Mouse (Mus musculus) forebrain, postnatal 0 days (tissue): Measurements from ENCODE around the gene Gm17617. TPM values are rescaled to one million over a fixed set of nuclear protein-coding genes. Genes with fewer than 3 reads are reported as not detected.

ENCODE experiments used
- ATAC-seq: fragments of 200-750 bp; cut with Nextera tagmentation; 2 replicates; pipeline ENCODE4 v1.8.0; 2017; ENCODE audit warnings: mild to moderate bottlenecking, moderate library complexity
- DNase-seq: peaks from one replicate; pipeline ENCODE4 v3.0.0-alpha.2; 2015
- H3K27ac ChIP-seq: fragments of 300-500 bp; sonication (generic); 2 replicates; pipeline ENCODE4 v1.5.1; 2014; ENCODE audit warnings: low read depth, mild to moderate bottlenecking, antibody characterized with exemption, low read length, moderate library complexity, mixed read lengths
- H3K27me3 ChIP-seq: fragments of 300-500 bp; sonication (generic); 2 replicates; pipeline ENCODE4 v1.6.1; 2014; ENCODE audit warnings: mild to moderate bottlenecking, low read length, mixed read lengths; ENCODE audit not compliant: insufficient read depth
- H3K36me3 ChIP-seq: fragments of 300-500 bp; sonication (generic); 2 replicates; pipeline ENCODE4 v1.6.1; 2014; ENCODE audit warnings: mild to moderate bottlenecking, moderate library complexity; ENCODE audit not compliant: insufficient read depth
- H3K4me1 ChIP-seq: fragments of 300-500 bp; sonication (generic); 2 replicates; pipeline ENCODE4 v1.6.1; 2014; ENCODE audit warnings: antibody characterized with exemption; ENCODE audit not compliant: insufficient read depth
- H3K4me2 ChIP-seq: fragments of 300-500 bp; sonication (generic); 2 replicates; pipeline ENCODE4 v1.6.1; 2014; ENCODE audit warnings: low read depth, mild to moderate bottlenecking, moderate library complexity
- H3K4me3 ChIP-seq: fragments of 300-500 bp; sonication (generic); 2 replicates; pipeline ENCODE4 v1.5.1; 2014; ENCODE audit warnings: low read depth, low read length, mixed read lengths
- H3K9ac ChIP-seq: fragments of 300-500 bp; sonication (generic); 2 replicates; pipeline ENCODE4 v1.6.1; 2014; ENCODE audit warnings: mild to moderate bottlenecking
- H3K9me3 ChIP-seq: fragments of 300-500 bp; sonication (generic); 2 replicates; pipeline ENCODE4 v1.6.1; 2016; ENCODE audit warnings: low read length
- CTCF ChIP-seq: sonication (generic); IDR thresholded peaks from 2 replicates; pipeline ENCODE4 v1.5.1; 2016; ENCODE audit warnings: antibody characterized with exemption, control low read depth, low read depth
- WGBS: fragments of 180-500 bp; shearing (Covaris S2); extraction: QIAGEN DNeasy Blood & Tissue Kit; methylation state at CpG from one replicate; pipeline ENCODE4 v1.1.7; 2014; 5-methylcytosine and 5-hydroxymethylcytosine counted together
- polyA plus RNA-seq: library from polyadenylated mRNA; unstranded; fragments of >200 nt; fragmentation: Nextera tagmentation; extraction: Ambion mirVana; gene quantifications from 2 replicates; pipeline ENCODE4 v1.2.1, GENCODE M21; 2015
- total RNA-seq: library from RNA; depleted of rRNA; stranded (reverse); fragments of >200 nt; gene quantifications from 2 replicates; pipeline ENCODE4 v1.2.3, GENCODE M21; 2014

Gm17617 gene
- total and polyA plus RNA-seq, 2 experiments from 2014 or later, result not detected

- ATAC-seq (peak; percentile 93), DNase-seq (peak; percentile 96)
- Histone ChIP-seq H3K36me3 (no peaks in the 10 kb centered on the region; the same call in 1 of the 2 replicates), H3K9me3 (no peaks in the 10 kb centered on the region), H3K4me2 (peak within 1 kb of the TSS; percentile 73), H3K4me1 (peaks cover 7% of the 10 kb centered on the region), H3K4me3 (peak within 1 kb of the TSS; percentile 62), H3K27ac (peak within 1 kb of the TSS; percentile 79), H3K9ac (peak within 1 kb of the TSS; percentile 76), H3K27me3 (no peaks in the 10 kb centered on the region)
- TF ChIP-seq CTCF, result peak; percentile 62
- under 1% methylated on average over 66 of the region's 66 CpGs for WGBS
Observed at GRCm38 (mm10) chr13:55105045-55105952, 28.0 kb downstream of the Gm17617 start, which contains the start of gene Zfp346. Gene Zfp346 (plus strand): TSS chr13:55105311.

GRCm38 (mm10) chr13:55103351-55103750 is 30.0 kb downstream of the Gm17617 start:
- Histone ChIP-seq H3K4me3 (no peak overlapping the region), H3K36me3 (no peaks in the 10 kb centered on the region; the same call in 1 of the 2 replicates), H3K27ac (no peak overlapping the region), H3K9ac (no peak overlapping the region), H3K27me3 (no peaks in the 10 kb centered on the region), H3K4me1 (peaks cover 10% of the 10 kb centered on the region), H3K9me3 (no peaks in the 10 kb centered on the region), H3K4me2 (no peak overlapping the region)
- ATAC-seq, result no peak
- no peak for TF ChIP-seq CTCF
- DNase-seq, result no peak
- 76% methylated on average over 2 of the region's 2 CpGs for WGBS

DNA sequence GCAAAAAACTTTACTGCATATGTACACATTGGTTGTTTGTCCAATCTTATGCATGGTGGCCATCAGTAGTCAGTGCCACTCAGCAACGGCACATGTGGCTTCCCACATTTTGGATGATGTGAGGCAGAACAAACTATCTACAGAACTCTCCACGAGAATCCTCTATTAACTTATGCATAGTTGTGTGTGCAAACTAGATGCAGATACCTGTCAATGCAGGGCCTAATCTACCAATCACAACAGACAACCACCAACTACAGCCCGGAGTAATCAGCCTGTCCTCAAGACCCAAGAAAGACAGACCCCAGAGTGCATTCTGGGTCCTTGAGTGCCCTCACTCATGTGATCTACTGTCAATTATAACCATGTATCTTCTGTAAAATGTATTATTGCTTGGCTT is 31.0 kb downstream of the Gm17617 start:
- Histone ChIP-seq H3K9me3 (no peaks in the 10 kb centered on the region), H3K4me1 (peaks cover 10% of the 10 kb centered on the region), H3K9ac (no peak overlapping the region), H3K36me3 (no peaks in the 10 kb centered on the region), H3K4me3 (no peak overlapping the region), H3K4me2 (no peak overlapping the region), H3K27me3 (no peaks in the 10 kb centered on the region), H3K27ac (no peak overlapping the region)
- no peak for DNase-seq
- no peak for ATAC-seq
- no peak for TF ChIP-seq CTCF
- 94% methylated on average over 3 of the region's 3 CpGs for WGBS

DNA sequence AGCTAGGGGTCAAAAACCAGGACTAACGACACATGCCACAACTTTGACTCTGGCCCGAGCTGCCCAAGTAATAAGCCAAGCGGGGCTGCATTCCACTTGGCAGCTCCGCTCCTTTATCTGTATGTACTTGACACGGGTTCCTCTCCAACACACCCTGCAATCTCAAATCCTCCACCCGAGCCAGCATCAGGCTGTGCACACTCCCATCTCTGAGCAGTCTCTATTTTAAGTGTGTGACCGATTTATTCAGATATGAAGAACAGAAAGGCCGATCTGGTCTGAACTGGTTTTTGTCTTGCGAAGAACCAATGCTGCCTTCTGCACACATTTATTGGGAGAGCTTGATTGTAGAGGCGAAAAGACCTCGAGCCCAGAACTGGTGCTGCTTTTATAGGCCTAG is 31.7 kb downstream of the Gm17617 start:
- Histone ChIP-seq H3K4me2 (no peak overlapping the region), H3K27me3 (no peaks in the 10 kb centered on the region), H3K4me1 (peaks cover 10% of the 10 kb centered on the region), H3K27ac (no peak overlapping the region), H3K9me3 (no peaks in the 10 kb centered on the region), H3K36me3 (no peaks in the 10 kb centered on the region), H3K4me3 (no peak overlapping the region), H3K9ac (no peak overlapping the region)
- 98% methylated on average over 11 of the region's 11 CpGs for WGBS
- ATAC-seq, result no peak
- no peak for TF ChIP-seq CTCF
- no peak for DNase-seq

DNA sequence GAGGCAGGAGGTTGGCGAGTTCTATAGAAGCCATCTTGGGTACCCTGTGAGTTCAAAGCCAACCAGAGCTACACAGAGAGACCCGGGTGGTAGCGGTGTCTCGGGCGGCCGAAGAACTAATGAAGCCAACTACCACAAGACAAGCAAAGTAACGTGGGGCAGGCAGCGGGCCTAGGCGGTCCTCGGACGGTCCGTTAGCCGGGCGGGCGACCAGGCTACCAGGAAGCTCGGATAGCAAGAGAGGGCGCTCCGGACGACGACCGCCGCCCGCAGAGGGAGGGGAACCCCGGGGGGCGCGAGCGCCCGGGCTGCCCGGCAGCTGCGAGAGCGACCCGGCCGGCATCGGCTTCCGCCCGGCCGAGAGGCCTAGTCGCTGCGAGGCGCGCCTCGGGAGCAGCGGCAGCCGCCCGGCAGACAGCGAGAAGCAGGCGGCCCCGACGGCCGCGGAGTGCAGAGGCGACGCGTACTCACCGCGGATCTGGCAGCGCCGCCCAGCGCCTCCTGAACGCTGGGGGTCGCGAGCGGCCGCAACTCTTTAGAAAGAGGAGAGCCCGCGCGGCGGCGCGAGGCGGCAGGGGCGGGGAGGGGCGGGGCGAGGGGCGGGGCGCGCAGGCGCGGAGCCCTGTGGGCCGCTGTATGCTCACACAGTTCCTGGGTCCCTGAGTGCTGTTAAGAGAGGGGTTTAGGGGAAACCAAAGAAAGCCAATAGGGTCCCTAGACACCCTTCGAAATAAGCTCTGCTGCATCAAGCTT is 33.4 kb downstream of the Gm17617 start, which contains the start of gene Uimc1:
Gene Uimc1, minus strand, starts transcription at position 575 of the 753 bp plus-strand sequence.
- H3K27me3 ChIP-seq, result no peaks in the 10 kb centered on the region
- peak; percentile 61 for TF ChIP-seq CTCF
- peak; percentile 95 for ATAC-seq

GRCm38 (mm10) chr13:55099066-55099725 is 34.2 kb downstream of the Gm17617 start:
- no peaks in the 10 kb centered on the region for H3K9me3 ChIP-seq
- peak overlapping the region; percentile 89 for H3K9ac ChIP-seq
- H3K27me3 ChIP-seq, result no peaks in the 10 kb centered on the region
- H3K27ac ChIP-seq, result peak overlapping the region; percentile 86; the same call in 1 of the 2 replicates
- H3K4me3 ChIP-seq, result peak overlapping the region; percentile 89
- WGBS, result 29% methylated on average over 20 of the region's 20 CpGs
- H3K4me2 ChIP-seq, result peak overlapping the region; percentile 66
- ATAC-seq, result no peak
- no peaks in the 10 kb centered on the region for H3K36me3 ChIP-seq
- H3K4me1 ChIP-seq, result 0 out of 2 replicates have a peak, but pooled peaks cover 4% of the 10 kb centered on the region
- no peak for TF ChIP-seq CTCF
- peak; percentile 43 for DNase-seq

More for the DNA sequence above, 33.4 kb downstream of the Gm17617 start, which contains the start of gene Uimc1:
- Histone ChIP-seq H3K9ac (peak within 1 kb of the TSS; percentile 89), H3K27ac (peak within 1 kb of the TSS; percentile 86), H3K9me3 (no peaks in the 10 kb centered on the region), H3K4me2 (peak within 1 kb of the TSS; percentile 66), H3K4me1 (0 out of 2 replicates have a peak, but pooled peaks cover 4% of the 10 kb centered on the region), H3K36me3 (no peaks in the 10 kb centered on the region), H3K4me3 (peak within 1 kb of the TSS; percentile 89)
- 1% methylated on average over 74 of the region's 81 CpGs for WGBS
- DNase-seq, result peak; percentile 93
